9 mouse cellular contexts compared by ENCODE assay signal in genomic region chr2:53330680-53331079, GRCm38 (mm10).
DNase-seq lines count a peak whose midpoint lies in the region; ATAC-seq and TF ChIP-seq lines count a peak whose summit lies in the region.
"Had no signal": no experiment of that assay in that cellular context is flagged by ENCODE, and none has a peak within 500 bp of the region (broad histone marks: within the 10 kb centered on the region; RNA-seq: fewer than 3 reads in every experiment).

No protein-coding gene starts in this region.

- no peaks in the 10 kb centered on the region for H3K9me3 ChIP-seq in hindbrain, embryonic 10.5 days
- no peaks in the 10 kb centered on the region for H3K9me3 ChIP-seq in hindbrain, embryonic 12.5 days (replicated peaks)
- peaks cover 4% of the 10 kb centered on the region; the same call in 1 of the 2 replicates for H3K9me3 ChIP-seq in ES-Bruce4 (replicated peaks; ENCODE audit: control insufficient read depth, insufficient read depth, low read length, poor library complexity, severe bottlenecking)
- H3K9me3 ChIP-seq: limb, embryonic 13.5 days had no signal

- no peak overlapping the region for H3K9ac ChIP-seq in hindbrain, embryonic 12.5 days
- no peak overlapping the region for H3K9ac ChIP-seq in ES-Bruce4 (ENCODE audit: low read depth, poor library complexity, severe bottlenecking)
- H3K9ac ChIP-seq: limb, embryonic 13.5 days had no signal

- peak; percentile 35 for DNase-seq in hindbrain, embryonic 10.5 days (ENCODE audit: low spot score)
- peak; percentile 35 to 43 for DNase-seq in frontal cortex, postnatal 36 days (ENCODE audit: low spot score in 2 of 2)
- peak; percentile 7 to 54 for DNase-seq in left cerebral cortex, postnatal 14 days (ENCODE audit: low spot score in 2 of 2)
- DNase-seq in right cerebral cortex, adult 2 months (ENCODE audit: low spot score in 2 of 2), result peak; percentile 37 to 60
- no peak for DNase-seq in thymus, postnatal 14 days

- H3K4me1 ChIP-seq in hindbrain, embryonic 10.5 days (replicated peaks), result no peaks in the 10 kb centered on the region
- no peaks in the 10 kb centered on the region for H3K4me1 ChIP-seq in hindbrain, embryonic 12.5 days
- peaks cover 1% of the 10 kb centered on the region for H3K4me1 ChIP-seq in ES-Bruce4 (ENCODE audit: control insufficient read depth, insufficient read depth, low read length)
- H3K4me1 ChIP-seq in bone marrow macrophage, adult 2 months (ENCODE audit: control insufficient read depth, insufficient read depth, low read length), result no peaks in the 10 kb centered on the region
- H3K4me1 ChIP-seq: limb, embryonic 13.5 days had no signal

- no peak overlapping the region for H3K4me2 ChIP-seq in hindbrain, embryonic 12.5 days (replicated peaks)
- H3K4me2 ChIP-seq: limb, embryonic 13.5 days had no signal

- intact Hi-C loops in left cerebral cortex, postnatal 14 days (cut with DNase I), result loop anchor here (2.0 to 10.0 kb wide), 2 partner anchors 754 to 784 kb away; partner anchors contain the start of gene Rprm

- no peak for TF ChIP-seq POLR2A in ES-Bruce4 (IDR thresholded peaks at IDR 0.05; ENCODE audit: insufficient read depth, low read length)
- no peak for TF ChIP-seq POLR2A in bone marrow macrophage, adult 2 months (IDR thresholded peaks at IDR 0.05; ENCODE audit: borderline replicate concordance, low read depth, low read length)

- H3K27me3 ChIP-seq in hindbrain, embryonic 10.5 days (ENCODE audit: insufficient read depth, poor library complexity, severe bottlenecking), result no peaks in the 10 kb centered on the region
- no peaks in the 10 kb centered on the region for H3K27me3 ChIP-seq in hindbrain, embryonic 12.5 days
- H3K27me3 ChIP-seq in ES-Bruce4 (ENCODE audit: control insufficient read depth, insufficient read depth, low read length, poor library complexity, severe bottlenecking), result no peaks in the 10 kb centered on the region
- H3K27me3 ChIP-seq: limb, embryonic 13.5 days had no signal

- TF ChIP-seq CTCF in ES-Bruce4 (IDR thresholded peaks at IDR 0.05; ENCODE audit: low read depth, low read length), result peak; percentile 49
- peak; percentile 39 for TF ChIP-seq CTCF in bone marrow macrophage, adult 2 months (IDR thresholded peaks at IDR 0.05; ENCODE audit: low read depth, low read length)

- H3K27ac ChIP-seq in hindbrain, embryonic 10.5 days, result no peak overlapping the region
- H3K27ac ChIP-seq in hindbrain, embryonic 12.5 days, result no peak overlapping the region
- H3K27ac ChIP-seq in ES-Bruce4 (ENCODE audit: insufficient read depth, low read length), result no peak overlapping the region
- H3K27ac ChIP-seq in bone marrow macrophage, adult 2 months (ENCODE audit: insufficient read depth, low read depth, low read length), result no peak overlapping the region
- H3K27ac ChIP-seq: limb, embryonic 13.5 days had no signal

- TF ChIP-seq EP300 in ES-Bruce4 (IDR thresholded peaks at IDR 0.05; ENCODE audit: insufficient read depth, low read depth, low read length), result no peak

- no peak overlapping the region for H3K4me3 ChIP-seq in hindbrain, embryonic 10.5 days
- no peak overlapping the region for H3K4me3 ChIP-seq in hindbrain, embryonic 12.5 days
- H3K4me3 ChIP-seq in ES-Bruce4 (ENCODE audit: low read depth, low read length), result no peak overlapping the region
- H3K4me3 ChIP-seq in bone marrow macrophage, adult 2 months (ENCODE audit: insufficient read depth, low read length), result no peak overlapping the region
- H3K4me3 ChIP-seq: limb, embryonic 13.5 days had no signal

- 41% methylated on average over 6 of the region's 6 CpGs for WGBS in hindbrain, embryonic 10.5 days
- WGBS in hindbrain, embryonic 12.5 days, result 43% methylated on average over 6 of the region's 6 CpGs

- no peaks in the 10 kb centered on the region for H3K36me3 ChIP-seq in hindbrain, embryonic 10.5 days
- H3K36me3 ChIP-seq in hindbrain, embryonic 12.5 days, result no peaks in the 10 kb centered on the region
- no peaks in the 10 kb centered on the region for H3K36me3 ChIP-seq in ES-Bruce4 (ENCODE audit: control insufficient read depth, insufficient read depth, low read length, poor library complexity, severe bottlenecking)
- H3K36me3 ChIP-seq: limb, embryonic 13.5 days had no signal

- ATAC-seq in hindbrain, embryonic 12.5 days (ENCODE audit: low FRiP score), result no peak; the same call in 1 of the 2 replicates
